Mouse (Mus musculus) kidney, adult 2 months (tissue): ENCODE results near the gene Prrt2. TPM values are rescaled to one million over a fixed set of nuclear protein-coding genes. Genes with fewer than 3 reads are reported as not detected.
A peak's percentile ranks its signal among the peaks of the same experiment; 100 is the strongest.

Experiments used
- DNase-seq: peaks from one replicate; pipeline ENCODE4 v3.0.0; 2021
- H3K27ac ChIP-seq: fragments of 200-500 bp; 2 replicates; pipeline ENCODE4 v1.5.1; 2012; ENCODE audit warnings: low read depth, low read length, control low read depth, inconsistent platforms; ENCODE audit not compliant: insufficient read depth
- H3K27me3 ChIP-seq: fragments of 200-500 bp; replicated peaks from 2 replicates; pipeline ENCODE4 v1.6.1; 2012; ENCODE audit warnings: mild to moderate bottlenecking, moderate library complexity, low read length, inconsistent platforms; ENCODE audit not compliant: control insufficient read depth, insufficient read depth
- H3K36me3 ChIP-seq: fragments of 200-500 bp; 2 replicates; pipeline ENCODE4 v1.6.1; 2012; ENCODE audit warnings: mild to moderate bottlenecking, moderate library complexity, low read length, inconsistent platforms; ENCODE audit not compliant: control insufficient read depth, insufficient read depth
- H3K4me1 ChIP-seq: fragments of 200-500 bp; 2 replicates; pipeline ENCODE4 v1.6.1; 2011; ENCODE audit warnings: low read length; ENCODE audit not compliant: control insufficient read depth, insufficient read depth
- H3K4me3 ChIP-seq: fragments of 200-500 bp; 2 replicates; pipeline ENCODE4 v1.5.1; 2011; ENCODE audit warnings: mild to moderate bottlenecking, low read depth, low read length, control low read depth; ENCODE audit not compliant: insufficient read depth
- CTCF ChIP-seq: fragments of 200-500 bp; conservative IDR thresholded peaks from 2 replicates; pipeline ENCODE4 v1.5.1; 2011; ENCODE audit warnings: low read depth, mild to moderate bottlenecking, control low read depth, low read length, moderate library complexity, mixed read lengths; ENCODE audit not compliant: insufficient read depth, insufficient read length
- POLR2A ChIP-seq: fragments of 200-500 bp; IDR thresholded peaks from one replicate; pipeline ENCODE4 v1.6.1; 2011; ENCODE audit warnings: low read depth, low read length, control low read depth
- WGBS: fragments of 180-500 bp; shearing (Covaris S2); methylation state at CpG from one replicate; pipeline ENCODE4 v1.1.7; 2018; 5-methylcytosine and 5-hydroxymethylcytosine counted together
- polyA plus RNA-seq: library from polyadenylated mRNA; depleted of rRNA; stranded (reverse); fragments of >200 nt; gene quantifications from 2 replicates; pipeline ENCODE4 v1.2.3, GENCODE M21; 2012

Prrt2 gene
- polyA plus RNA-seq, 1 experiment, result 3.6 TPM

- Histone ChIP-seq H3K36me3 (no peaks in the 10 kb centered on the region), H3K27me3 (no peaks in the 10 kb centered on the region), H3K27ac (peak overlapping the region; percentile 93), H3K4me3 (peak overlapping the region; percentile 69), H3K4me1 (peaks cover 15% of the 10 kb centered on the region)
- 50% methylated on average over 8 of the region's 8 CpGs for WGBS
- TF ChIP-seq POLR2A (no peak), CTCF (no peak)
- DNase-seq, result no peak
Measured at GRCm38 (mm10) chr7:127027885-127028284, 6.9 kb upstream of the Prrt2 start.

GRCm38 (mm10) chr7:127026984-127027726 lies 6.1 kb upstream of the Prrt2 start, which contains the start of gene Maz:
TSS of gene Maz (minus strand) at chr7:127027037.
- Histone ChIP-seq H3K4me3 (peak within 1 kb of the TSS; percentile 84), H3K4me1 (peaks cover 15% of the 10 kb centered on the region), H3K27me3 (no peaks in the 10 kb centered on the region), H3K27ac (peak within 1 kb of the TSS; percentile 97), H3K36me3 (no peaks in the 10 kb centered on the region)
- WGBS, result under 1% methylated on average over 48 of the region's 63 CpGs
- TF ChIP-seq POLR2A, result no peak
- TF ChIP-seq CTCF, result no peak
- peak; percentile 100 for DNase-seq

GRCm38 (mm10) chr7:127026616-127026983 lies 5.6 kb upstream of the Prrt2 start:
- no peak overlapping the region for H3K27ac ChIP-seq
- peak overlapping the region; percentile 84 for H3K4me3 ChIP-seq
- no peak for TF ChIP-seq CTCF
- no peak for TF ChIP-seq POLR2A
- no peak for DNase-seq
- no peaks in the 10 kb centered on the region for H3K36me3 ChIP-seq
- H3K27me3 ChIP-seq, result no peaks in the 10 kb centered on the region
- WGBS, result 2% methylated on average over 28 of the region's 48 CpGs
- peaks cover 15% of the 10 kb centered on the region for H3K4me1 ChIP-seq

- peaks cover 15% of the 10 kb centered on the region for H3K4me1 ChIP-seq
- H3K36me3 ChIP-seq, result no peaks in the 10 kb centered on the region
- WGBS, result under 1% methylated on average over 45 of the region's 48 CpGs
- H3K27ac ChIP-seq, result peak overlapping the region; percentile 97
- DNase-seq, result peak; percentile 84
- H3K27me3 ChIP-seq, result no peaks in the 10 kb centered on the region
- H3K4me3 ChIP-seq, result peak overlapping the region; percentile 84
- TF ChIP-seq POLR2A (no peak), CTCF (no peak)
Measured at GRCm38 (mm10) chr7:127026161-127026600, 5.2 kb upstream of the Prrt2 start.

GRCm38 (mm10) chr7:127025556-127026160 lies 4.6 kb upstream of the Prrt2 start:
- H3K4me3 ChIP-seq, result peak overlapping the region; percentile 84
- H3K36me3 ChIP-seq, result no peaks in the 10 kb centered on the region
- H3K27ac ChIP-seq, result peak overlapping the region; percentile 97
- WGBS, result under 1% methylated on average over 65 of the region's 65 CpGs
- H3K4me1 ChIP-seq, result peaks cover 15% of the 10 kb centered on the region
- H3K27me3 ChIP-seq, result no peaks in the 10 kb centered on the region
- TF ChIP-seq CTCF (no peak), POLR2A (no peak)
- DNase-seq, result peak; percentile 54

GRCm38 (mm10) chr7:127024755-127025555 lies 3.9 kb upstream of the Prrt2 start:
- Histone ChIP-seq H3K36me3 (no peaks in the 10 kb centered on the region), H3K27me3 (no peaks in the 10 kb centered on the region), H3K4me1 (peaks cover 15% of the 10 kb centered on the region), H3K4me3 (peak overlapping the region; percentile 84), H3K27ac (peak overlapping the region; percentile 71)
- peak; percentile 90 for DNase-seq
- WGBS, result 2% methylated on average over 30 of the region's 30 CpGs
- peak; percentile 79 for TF ChIP-seq CTCF
- TF ChIP-seq POLR2A, result peak; percentile 67
